Mouse (Mus musculus) hindbrain, embryonic 11.5 days (tissue): ENCODE measurements at regions not wholly inside any gene's neighbourhood (a gene's known extent, or its start where the extent isn't known, plus 50 kb on each side); places are given as distances from the start of the nearest gene placed in this dataset.

Experiments
- ATAC-seq: fragments of 200-750 bp; cut with Nextera tagmentation; 2 replicates; pipeline ENCODE4 v1.8.0; 2017; ENCODE audit warnings: mild to moderate bottlenecking, moderate TSS enrichment, moderate library complexity; ENCODE audit not compliant: low FRiP score
- DNase-seq: peaks from one replicate; pipeline ENCODE4 v3.0.0-alpha.2; 2015; ENCODE audit warnings: low spot score
- H3K27ac ChIP-seq: fragments of 300-500 bp; sonication (generic); 2 replicates; pipeline ENCODE4 v1.5.1; 2014; ENCODE audit warnings: mild to moderate bottlenecking, low read depth, low read length
- H3K27me3 ChIP-seq: fragments of 300-500 bp; sonication (generic); 2 replicates; pipeline ENCODE4 v1.6.1; 2014; ENCODE audit warnings: mild to moderate bottlenecking, low read length, moderate library complexity, mixed read lengths; ENCODE audit not compliant: control insufficient read depth, insufficient read depth
- H3K36me3 ChIP-seq: fragments of 300-500 bp; sonication (generic); 2 replicates; pipeline ENCODE4 v1.6.1; 2014; ENCODE audit warnings: mild to moderate bottlenecking, low read length, moderate library complexity, mixed read lengths; ENCODE audit not compliant: control insufficient read depth, insufficient read depth
- H3K4me1 ChIP-seq: fragments of 300-500 bp; sonication (generic); replicated peaks from 2 replicates; pipeline ENCODE4 v1.6.1; 2014; ENCODE audit warnings: low read length, mixed read lengths; ENCODE audit not compliant: control insufficient read depth, insufficient read depth
- H3K4me2 ChIP-seq: fragments of 300-500 bp; sonication (generic); replicated peaks from 2 replicates; pipeline ENCODE4 v1.6.1; 2014; ENCODE audit warnings: mild to moderate bottlenecking, low read depth, low read length
- H3K4me3 ChIP-seq: fragments of 300-500 bp; sonication (generic); 2 replicates; pipeline ENCODE4 v1.5.1; 2014; ENCODE audit warnings: low read depth, low read length
- H3K9ac ChIP-seq: fragments of 300-500 bp; sonication (generic); 2 replicates; pipeline ENCODE4 v1.6.1; 2014; ENCODE audit warnings: low read depth, low read length
- H3K9me3 ChIP-seq: fragments of 300-500 bp; sonication (generic); 2 replicates; pipeline ENCODE4 v1.6.1; 2016; ENCODE audit warnings: low read length; ENCODE audit not compliant: control insufficient read depth
- WGBS: fragments of 180-500 bp; shearing (Covaris S2); extraction: QIAGEN DNeasy Blood & Tissue Kit; methylation state at CpG from one replicate; pipeline ENCODE4 v1.1.7; 2014; 5-methylcytosine and 5-hydroxymethylcytosine counted together

DNA sequence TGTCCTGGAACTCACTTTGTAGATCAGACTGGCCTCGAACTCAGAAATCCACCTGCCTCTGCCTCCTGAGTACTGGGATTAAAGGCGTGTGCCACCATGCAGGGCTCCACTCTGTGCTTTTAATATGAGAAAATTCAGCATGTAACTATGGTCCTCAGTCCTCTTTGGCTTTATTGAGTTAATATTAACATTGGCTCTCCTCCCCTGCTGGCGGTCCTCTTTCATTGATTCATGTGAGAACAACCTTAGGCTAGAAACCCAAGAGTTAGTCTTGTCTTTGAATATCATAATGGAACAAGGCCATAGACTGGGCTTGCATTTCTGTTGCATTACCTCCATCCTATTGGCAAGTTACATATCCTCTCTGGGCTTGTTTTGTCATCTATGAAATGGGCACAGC, 216.1 kb upstream of the Gmds start:
- H3K9me3 ChIP-seq, result no peaks in the 10 kb centered on the region
- 93% methylated on average over 3 of the region's 3 CpGs for WGBS
- no peaks in the 10 kb centered on the region for H3K4me1 ChIP-seq
- H3K27ac ChIP-seq, result no peak overlapping the region
- H3K4me3 ChIP-seq, result no peak overlapping the region
- ATAC-seq (no peak), DNase-seq (no peak)
- no peak overlapping the region for H3K4me2 ChIP-seq
- H3K27me3 ChIP-seq, result no peaks in the 10 kb centered on the region
- no peaks in the 10 kb centered on the region for H3K36me3 ChIP-seq
- no peak overlapping the region for H3K9ac ChIP-seq

DNA sequence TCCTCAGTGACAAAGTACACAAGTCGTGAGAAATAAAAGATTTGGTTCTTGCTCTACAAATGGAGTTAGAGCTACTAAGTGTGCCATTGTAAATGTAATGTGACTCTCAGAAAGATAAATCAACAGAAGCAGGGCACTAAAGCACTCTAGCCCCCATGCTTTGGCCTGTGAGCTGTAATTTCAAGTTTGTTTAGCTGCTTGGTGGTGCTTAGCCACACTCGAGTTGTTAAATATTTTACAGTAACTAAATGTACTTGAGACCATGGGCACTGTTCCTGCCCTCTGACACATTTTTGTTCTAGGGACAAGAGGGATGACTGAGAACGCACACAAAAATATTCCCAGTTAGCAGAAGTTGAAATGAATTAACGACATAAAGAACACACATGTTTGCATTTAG, 214.6 kb upstream of the Gmds start:
- no peak overlapping the region for H3K4me3 ChIP-seq
- WGBS, result 91% methylated on average over 4 of the region's 4 CpGs

DNA sequence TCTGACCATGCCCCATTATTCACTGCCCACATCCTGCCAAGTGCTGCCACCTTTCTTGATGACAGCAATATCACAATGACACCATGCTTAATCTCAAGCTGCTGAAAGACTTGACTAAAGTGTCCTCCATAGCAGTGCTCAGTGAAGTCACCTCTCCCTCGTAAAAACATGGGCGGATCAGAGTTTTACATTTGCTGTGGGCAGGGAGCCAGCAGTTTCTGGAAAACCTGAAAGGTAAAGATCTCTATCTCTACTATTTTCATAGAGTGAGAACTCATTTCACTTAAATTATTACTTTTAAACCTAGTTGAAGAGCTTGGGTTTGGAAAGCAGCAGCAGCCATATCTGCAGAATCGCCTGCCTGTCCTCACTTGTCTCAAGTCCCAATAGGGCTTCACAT, 211.6 kb upstream of the Gmds start:
- Histone ChIP-seq H3K27ac (no peak overlapping the region), H3K4me1 (no peaks in the 10 kb centered on the region), H3K36me3 (no peaks in the 10 kb centered on the region), H3K4me2 (no peak overlapping the region), H3K9ac (no peak overlapping the region), H3K27me3 (no peaks in the 10 kb centered on the region), H3K9me3 (no peaks in the 10 kb centered on the region), H3K4me3 (no peak overlapping the region)
- no peak for ATAC-seq
- 95% methylated on average over 3 of the region's 3 CpGs for WGBS
- DNase-seq, result no peak

More for the DNA sequence above, 214.6 kb upstream of the Gmds start:
- Histone ChIP-seq H3K4me1 (no peaks in the 10 kb centered on the region), H3K36me3 (no peaks in the 10 kb centered on the region), H3K27me3 (no peaks in the 10 kb centered on the region), H3K9ac (no peak overlapping the region), H3K4me2 (no peak overlapping the region), H3K9me3 (no peaks in the 10 kb centered on the region), H3K27ac (no peak overlapping the region)
- DNase-seq (no peak), ATAC-seq (no peak)

DNA sequence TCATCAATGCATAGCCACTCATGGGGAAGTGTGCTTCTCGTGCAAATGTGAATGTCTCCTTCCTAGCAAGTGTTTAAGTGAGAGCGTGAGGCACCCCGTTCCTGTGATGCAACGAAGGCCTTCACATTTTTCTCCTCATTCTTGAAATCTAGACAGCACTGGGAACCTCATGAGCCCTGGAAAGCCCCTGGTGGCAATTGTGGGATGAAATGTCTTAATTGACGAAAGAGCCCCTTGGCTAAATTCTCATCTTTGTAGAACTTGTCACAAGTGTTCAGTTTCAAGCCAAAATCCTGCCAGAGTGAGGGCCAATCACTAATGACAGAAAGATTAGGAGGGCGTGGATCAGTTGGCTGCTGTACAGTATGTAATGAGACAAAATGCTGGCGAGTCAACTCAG, 208.6 kb upstream of the Gmds start:
- H3K9me3 ChIP-seq, result no peaks in the 10 kb centered on the region
- H3K36me3 ChIP-seq, result no peaks in the 10 kb centered on the region
- DNase-seq, result no peak
- 84% methylated on average over 7 of the region's 7 CpGs for WGBS
- H3K9ac ChIP-seq, result no peak overlapping the region
- no peak overlapping the region for H3K27ac ChIP-seq
- no peaks in the 10 kb centered on the region for H3K27me3 ChIP-seq
- no peak overlapping the region for H3K4me2 ChIP-seq
- H3K4me1 ChIP-seq, result no peaks in the 10 kb centered on the region
- H3K4me3 ChIP-seq, result no peak overlapping the region
- ATAC-seq, result no peak

DNA sequence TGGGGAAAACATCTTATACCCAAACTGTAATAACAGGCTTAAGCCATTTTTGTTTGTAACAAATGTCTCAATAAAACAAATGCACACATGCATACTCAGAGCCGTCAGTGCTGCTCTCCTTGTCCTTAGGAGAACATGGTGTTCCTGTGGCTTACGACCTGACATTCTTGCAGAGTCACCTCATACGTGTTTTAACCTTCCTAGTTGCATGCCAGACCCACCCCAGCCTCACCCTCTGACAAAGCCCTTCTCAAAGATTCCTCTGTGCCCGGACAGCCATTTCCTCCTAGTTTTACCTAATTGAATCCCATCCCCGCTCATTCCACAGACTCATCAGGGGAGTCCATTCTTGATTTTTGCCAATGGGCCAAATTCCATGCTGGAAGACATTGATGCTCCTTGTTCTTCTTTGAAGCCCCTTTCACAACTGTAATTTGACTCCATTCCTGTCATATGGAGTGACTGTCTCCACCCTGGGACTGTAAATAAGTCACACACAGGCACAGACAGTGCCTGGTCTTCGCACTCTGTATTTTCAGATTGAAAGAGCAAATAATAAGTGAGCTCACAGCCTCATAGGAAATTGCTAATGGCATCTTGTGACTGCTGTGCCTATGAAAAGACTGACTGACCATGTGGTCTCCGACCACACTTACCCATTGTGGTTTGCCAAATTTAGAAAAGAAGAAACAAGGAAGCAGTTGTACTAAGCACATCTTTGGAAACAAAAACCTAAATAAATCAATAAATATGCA, 206.6 kb upstream of the Gmds start:
- ATAC-seq, result no peak

DNA sequence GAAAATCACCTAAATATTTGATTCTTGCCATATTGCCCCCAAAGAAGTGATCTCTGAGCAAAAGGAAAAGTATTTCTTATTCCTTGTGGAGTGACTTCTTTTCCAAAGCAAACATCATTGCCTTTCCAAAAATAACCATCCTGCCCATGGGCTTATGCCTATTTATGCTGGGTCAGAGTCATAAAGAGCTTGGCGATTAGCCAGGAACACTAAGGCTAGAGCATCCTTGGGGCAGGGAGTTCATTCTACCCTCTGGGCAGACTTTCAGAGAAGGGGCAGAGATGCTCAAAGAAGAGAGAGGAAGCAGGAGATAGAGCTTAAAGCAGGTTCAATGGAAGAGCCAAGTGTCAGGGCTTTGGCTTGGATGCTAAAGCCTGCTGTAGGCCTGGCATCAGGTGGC, 203.1 kb upstream of the Gmds start:
- Histone ChIP-seq H3K27me3 (no peaks in the 10 kb centered on the region), H3K36me3 (no peaks in the 10 kb centered on the region), H3K9ac (no peak overlapping the region), H3K9me3 (no peaks in the 10 kb centered on the region), H3K4me1 (no peaks in the 10 kb centered on the region), H3K27ac (no peak overlapping the region), H3K4me3 (no peak overlapping the region), H3K4me2 (no peak overlapping the region)
- no peak for ATAC-seq
- no peak for DNase-seq
- WGBS, result 92% methylated on average over 1 of the region's 1 CpGs

More for the DNA sequence above, 206.6 kb upstream of the Gmds start:
- H3K9me3 ChIP-seq, result no peaks in the 10 kb centered on the region
- H3K4me2 ChIP-seq, result no peak overlapping the region
- H3K4me3 ChIP-seq, result no peak overlapping the region
- H3K27ac ChIP-seq, result no peak overlapping the region
- no peaks in the 10 kb centered on the region for H3K36me3 ChIP-seq
- H3K9ac ChIP-seq, result no peak overlapping the region
- no peaks in the 10 kb centered on the region for H3K27me3 ChIP-seq
- no peak for DNase-seq
- WGBS, result 80% methylated on average over 7 of the region's 7 CpGs
- H3K4me1 ChIP-seq, result no peaks in the 10 kb centered on the region

DNA sequence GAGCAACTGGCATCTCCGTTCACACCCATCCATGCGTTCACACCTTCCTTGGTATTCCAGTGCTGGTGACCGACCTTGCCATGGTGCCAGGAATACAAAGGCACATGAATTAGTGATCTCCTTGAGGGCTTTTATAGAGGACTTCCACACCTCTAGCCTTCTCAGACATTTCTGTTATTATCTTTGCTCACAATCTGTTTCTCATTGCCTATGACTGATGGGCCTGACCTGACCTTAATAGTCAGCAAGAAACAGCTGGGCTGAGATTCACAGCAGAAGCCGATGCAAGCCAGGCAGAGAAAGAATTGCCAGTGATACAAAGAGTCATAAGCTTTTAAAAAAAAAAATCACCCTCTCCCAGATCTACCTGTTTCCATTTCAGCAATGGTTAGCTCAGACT, 197.7 kb upstream of the Gmds start:
- no peak for ATAC-seq
- no peak overlapping the region for H3K4me3 ChIP-seq
- no peak overlapping the region for H3K4me2 ChIP-seq
- no peak overlapping the region for H3K9ac ChIP-seq
- 76% methylated on average over 4 of the region's 4 CpGs for WGBS
- H3K36me3 ChIP-seq, result no peaks in the 10 kb centered on the region
- DNase-seq, result no peak
- H3K9me3 ChIP-seq, result no peaks in the 10 kb centered on the region
- H3K27me3 ChIP-seq, result no peaks in the 10 kb centered on the region
- no peak overlapping the region for H3K27ac ChIP-seq
- H3K4me1 ChIP-seq, result no peaks in the 10 kb centered on the region

DNA sequence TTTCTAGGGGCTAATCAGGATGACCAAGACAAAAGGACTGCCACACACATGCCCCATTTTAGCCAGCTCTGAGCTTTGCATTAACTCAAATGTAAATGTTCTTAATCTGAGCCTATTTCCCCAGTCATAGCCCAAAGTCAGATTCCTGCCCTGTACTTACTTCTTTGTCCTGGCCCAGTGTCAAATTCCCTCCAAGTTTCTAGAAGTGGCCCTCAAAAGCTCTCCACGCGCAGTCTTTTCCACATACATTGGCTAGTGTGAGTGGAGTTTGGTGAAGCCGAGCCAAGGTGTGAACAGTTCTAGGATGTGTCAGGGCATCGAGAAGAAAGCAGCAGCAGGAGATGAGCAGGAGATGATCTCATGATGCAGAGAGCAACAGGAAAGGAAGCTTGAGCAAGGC, 197.1 kb upstream of the Gmds start:
- ATAC-seq (no peak), DNase-seq (no peak)
- Histone ChIP-seq H3K27ac (no peak overlapping the region), H3K36me3 (no peaks in the 10 kb centered on the region), H3K27me3 (no peaks in the 10 kb centered on the region), H3K9me3 (no peaks in the 10 kb centered on the region), H3K9ac (no peak overlapping the region), H3K4me2 (no peak overlapping the region), H3K4me1 (no peaks in the 10 kb centered on the region), H3K4me3 (no peak overlapping the region)
- 90% methylated on average over 4 of the region's 4 CpGs for WGBS

DNA sequence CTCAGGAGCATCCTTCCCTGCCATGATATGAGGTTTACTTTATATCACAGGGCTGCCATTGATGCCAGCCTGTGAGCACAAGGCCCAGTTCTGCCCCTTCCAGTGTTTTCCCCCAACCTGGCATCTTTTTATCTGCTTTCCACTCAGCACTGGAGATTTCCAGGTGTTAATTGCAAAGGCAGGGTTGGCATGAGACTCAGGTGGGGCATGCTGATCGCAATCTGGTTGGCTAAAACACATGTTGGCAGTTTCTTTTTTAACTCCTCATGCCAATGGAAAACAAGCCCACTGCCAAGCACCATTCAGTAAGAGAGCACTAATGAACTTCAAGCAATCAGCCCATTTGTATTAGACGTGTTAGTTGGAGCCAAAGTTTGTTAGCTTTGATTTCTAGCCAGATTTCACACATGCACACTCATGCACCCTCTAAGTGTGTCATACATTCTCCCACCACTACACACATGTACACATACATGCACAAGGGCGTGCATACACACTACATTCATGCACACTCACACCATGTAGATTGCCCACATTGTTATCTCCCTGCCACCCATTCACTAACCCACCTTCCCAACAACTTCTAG, 192.5 kb upstream of the Gmds start:
- no peak for ATAC-seq
- no peak overlapping the region for H3K27ac ChIP-seq
- 79% methylated on average over 3 of the region's 3 CpGs for WGBS

More for the DNA sequence above, 192.5 kb upstream of the Gmds start:
- Histone ChIP-seq H3K36me3 (no peaks in the 10 kb centered on the region), H3K4me3 (no peak overlapping the region), H3K4me1 (no peaks in the 10 kb centered on the region), H3K9me3 (no peaks in the 10 kb centered on the region), H3K27me3 (no peaks in the 10 kb centered on the region), H3K9ac (no peak overlapping the region), H3K4me2 (no peak overlapping the region)
- DNase-seq, result no peak
